Mouse (Mus musculus) gastrocnemius, postnatal 36 days (tissue): ENCODE data around the gene Slc25a26. TPM values are rescaled to one million over a fixed set of nuclear protein-coding genes. Genes with fewer than 3 reads are reported as not detected.
A peak's percentile ranks its signal among the peaks of the same experiment; 100 is the strongest.

Source experiments
- DNase-seq, 2 experiments: peaks; one replicate each; pipeline ENCODE4 v3.0.0; 2022
- intact Hi-C: fragments of 180-260 bp; cut with DNase I; formaldehyde crosslinking; loops from one replicate; pipeline ENCODE4 v1.15.1; 2025
- total RNA-seq, 2 experiments: library from RNA; stranded (reverse); gene quantifications; 2 replicates each; pipeline ENCODE4 v1.2.3; 2021

Gene Slc25a26
- total RNA-seq, 2 experiments from 2014 or later: 14.4 to 15.6 TPM

DNA sequence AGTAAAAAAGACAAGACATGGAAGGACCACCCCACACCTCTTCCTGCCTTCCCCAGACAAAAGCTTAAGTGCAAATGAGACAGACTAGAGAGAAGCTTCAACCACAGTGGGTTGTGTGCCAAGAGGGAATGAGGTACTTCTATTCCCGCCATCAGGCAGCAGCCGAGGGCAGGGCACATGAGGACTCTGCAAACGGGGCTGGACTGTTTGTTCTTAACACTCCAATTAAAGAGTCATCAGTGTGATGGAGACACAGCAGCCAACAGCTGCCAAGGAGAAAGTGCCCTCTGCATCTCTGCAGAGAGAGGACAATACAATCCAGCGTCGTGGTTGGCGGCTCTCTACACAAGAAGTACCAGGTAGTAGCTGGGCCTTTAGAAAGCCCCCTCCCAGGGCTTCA lies 128.7 kb downstream of the Slc25a26 start:
- intact Hi-C loops: loop anchor here (10.0 kb wide), 1 partner anchor 146 kb away; no protein-coding TSS in a partner anchor
- no peak for DNase-seq

DNA sequence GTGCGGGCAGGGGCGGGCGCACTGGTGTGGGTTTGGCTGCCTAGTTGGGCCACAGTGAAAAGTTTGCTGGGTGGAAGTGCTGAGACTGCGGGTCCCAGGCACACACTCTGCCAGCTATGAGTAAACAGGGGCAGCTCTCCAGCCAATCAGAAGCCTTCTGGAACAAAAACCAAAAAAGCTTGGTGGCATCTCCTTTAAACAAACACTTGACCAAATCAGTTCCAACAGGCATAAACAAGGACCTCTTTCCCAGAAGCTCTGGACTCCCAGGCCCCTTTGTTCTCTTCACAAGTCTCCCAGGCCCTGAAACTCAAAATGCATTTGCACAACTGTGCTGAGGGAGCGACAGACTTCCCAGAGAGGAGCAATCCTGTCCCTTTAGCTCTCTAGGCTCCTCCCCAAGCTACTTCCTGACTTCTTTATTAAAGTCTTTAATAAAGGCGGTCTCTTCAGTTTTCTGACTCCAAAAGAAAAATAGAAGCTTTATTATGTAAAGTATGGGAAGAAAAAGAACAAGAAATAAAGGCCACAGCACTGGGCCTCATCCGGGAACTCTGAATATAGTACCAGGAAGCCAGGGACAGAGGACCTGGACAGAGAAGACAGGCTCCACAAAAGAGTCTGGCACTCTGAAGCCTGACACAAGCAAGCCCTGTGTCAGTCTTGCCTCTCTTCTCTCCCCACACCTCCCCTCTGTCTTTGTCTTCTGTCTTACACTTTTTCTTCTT lies 131.1 kb downstream of the Slc25a26 start:
- intact Hi-C loops: no loop called here
- DNase-seq: no peak

DNA sequence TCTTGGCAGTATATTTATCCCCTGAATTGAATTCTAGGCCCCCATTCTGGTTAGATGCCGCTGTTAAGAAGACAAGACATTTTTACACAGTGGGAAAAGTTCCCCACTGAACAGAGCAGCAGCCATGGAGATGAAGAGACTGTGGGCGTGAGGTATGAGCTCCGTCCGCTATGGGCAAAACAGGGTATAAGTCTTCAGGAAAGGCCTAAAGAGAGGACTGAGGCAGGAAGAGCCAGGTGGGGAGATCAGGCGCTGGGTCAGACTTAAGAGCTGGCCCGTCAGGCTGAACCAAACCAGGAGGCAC lies 131.6 kb downstream of the Slc25a26 start:
- intact Hi-C loops: no loop called here
- DNase-seq: no peak

DNA sequence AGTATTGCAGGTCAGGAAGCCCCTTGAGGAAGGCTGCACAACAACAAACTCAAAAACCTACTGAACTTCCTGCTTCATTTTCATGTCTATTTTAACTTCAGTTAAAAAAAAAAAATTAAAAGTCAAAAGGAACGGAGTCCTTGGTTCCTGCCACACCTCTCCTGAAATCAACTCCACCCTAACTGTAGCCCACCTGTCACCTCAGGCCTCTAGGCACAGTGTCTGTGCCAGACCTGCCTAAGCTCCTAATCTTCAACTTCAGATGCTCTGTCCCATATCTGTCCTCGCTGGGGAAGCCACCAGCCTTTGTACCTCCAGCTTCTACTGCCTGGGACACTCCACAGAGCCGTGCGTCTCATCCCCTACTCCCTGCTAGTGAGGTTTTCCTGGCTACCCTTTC lies 134.1 kb downstream of the Slc25a26 start:
- no peak for DNase-seq

DNA sequence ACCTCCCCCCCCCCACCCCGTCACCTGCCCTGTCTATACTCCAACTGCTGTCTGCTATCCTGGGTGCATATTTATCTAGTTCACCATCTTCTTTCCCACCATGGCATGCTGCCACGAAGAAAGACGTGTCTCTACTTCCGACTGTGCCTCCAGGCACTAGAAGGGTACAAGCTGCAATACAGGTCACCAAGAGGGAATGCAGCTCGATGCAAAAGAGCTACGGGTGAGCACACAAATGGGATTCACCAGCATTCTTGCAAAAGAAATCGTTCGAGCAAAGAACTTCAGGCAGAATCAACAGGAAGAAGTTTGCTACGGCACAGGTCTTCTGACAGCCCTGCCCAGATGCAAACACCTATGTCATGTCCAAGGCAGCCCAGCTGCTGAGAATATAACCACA lies 134.6 kb downstream of the Slc25a26 start:
- DNase-seq: no peak
- intact Hi-C loops: no loop called here

More for the DNA sequence above, 134.1 kb downstream of the Slc25a26 start:
- intact Hi-C loops: no loop called here

DNA sequence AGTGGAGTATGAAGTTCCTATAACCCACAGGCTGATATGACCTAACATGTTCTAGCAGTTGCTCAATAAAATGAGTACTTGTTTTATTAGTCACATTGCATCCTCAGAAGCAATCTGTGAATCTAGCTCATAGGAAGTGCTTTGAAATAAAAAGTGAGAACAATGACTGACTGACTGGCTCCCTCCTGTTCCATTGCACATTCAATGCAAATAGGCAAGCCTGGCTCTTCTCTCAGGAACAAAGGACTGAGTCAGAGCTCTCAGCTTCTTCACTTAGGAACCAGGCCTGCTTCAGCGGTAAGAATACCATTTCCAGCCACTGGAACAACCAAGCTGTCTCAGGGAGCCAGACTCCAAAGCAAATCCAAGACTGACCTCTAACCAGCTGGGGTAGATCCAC lies 135.2 kb downstream of the Slc25a26 start:
- DNase-seq: no peak
- intact Hi-C loops: no loop called here

DNA sequence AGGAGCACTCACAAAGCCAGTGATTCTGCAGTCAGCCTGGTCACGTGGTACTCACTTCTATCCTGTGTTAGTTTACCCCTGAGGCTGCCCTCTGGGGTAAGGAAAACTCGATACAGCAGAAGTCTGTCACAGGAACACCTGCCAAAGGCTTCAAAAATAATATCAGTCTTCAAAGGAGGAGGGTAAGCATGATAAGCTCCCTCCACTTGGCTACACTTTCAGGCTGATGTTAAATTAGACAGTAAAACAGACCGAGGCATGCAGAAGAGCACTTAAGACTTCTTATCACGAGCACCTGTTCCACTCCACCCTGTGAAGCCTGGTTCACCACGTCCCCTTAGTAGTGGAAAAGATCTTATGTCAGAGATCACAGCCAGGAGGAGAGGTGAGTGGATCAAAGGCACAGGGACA lies 136.9 kb downstream of the Slc25a26 start:
- DNase-seq: no peak
- intact Hi-C loops: no loop called here

DNA sequence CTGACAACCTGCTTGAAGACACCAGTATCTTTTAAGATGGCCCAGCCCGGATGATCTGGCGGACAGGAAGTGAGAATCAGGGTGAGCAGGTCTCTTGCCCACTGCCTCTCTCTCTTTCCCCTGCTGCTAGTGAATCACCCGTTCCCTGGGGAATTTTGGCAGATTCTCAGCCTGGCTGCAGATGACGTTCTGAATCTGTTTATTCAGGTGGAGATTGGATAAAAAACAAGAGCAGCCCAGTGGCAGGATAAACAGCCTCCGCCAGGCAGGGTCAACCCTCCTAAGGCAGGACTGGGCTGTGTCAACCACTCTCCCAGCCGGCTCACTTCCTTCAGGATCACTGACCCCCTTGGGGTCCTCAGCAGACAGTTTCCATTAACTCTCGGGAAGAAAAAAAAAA lies 140.2 kb downstream of the Slc25a26 start:
- DNase-seq: no peak
- intact Hi-C loops: no loop called here

DNA sequence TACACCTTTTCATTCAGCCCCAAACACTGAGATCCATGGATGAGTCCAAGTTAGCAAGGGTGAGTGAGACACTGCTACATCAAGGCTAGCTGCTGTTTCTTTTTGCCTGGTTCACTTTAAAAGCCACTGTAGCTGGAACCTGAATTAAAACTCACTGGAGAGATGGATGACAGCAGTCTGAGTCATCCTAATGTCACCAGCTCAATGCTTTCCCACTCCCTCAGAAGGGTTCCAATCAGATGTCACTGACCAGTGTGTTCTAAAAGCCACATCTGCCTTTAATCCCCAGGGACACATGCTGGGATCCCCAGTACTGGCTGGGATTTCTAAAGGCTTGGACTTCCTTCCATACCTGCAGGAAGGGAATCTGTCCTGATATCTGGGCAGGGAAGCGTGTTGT lies 141.9 kb downstream of the Slc25a26 start:
- intact Hi-C loops: no loop called here
- no peak for DNase-seq

DNA sequence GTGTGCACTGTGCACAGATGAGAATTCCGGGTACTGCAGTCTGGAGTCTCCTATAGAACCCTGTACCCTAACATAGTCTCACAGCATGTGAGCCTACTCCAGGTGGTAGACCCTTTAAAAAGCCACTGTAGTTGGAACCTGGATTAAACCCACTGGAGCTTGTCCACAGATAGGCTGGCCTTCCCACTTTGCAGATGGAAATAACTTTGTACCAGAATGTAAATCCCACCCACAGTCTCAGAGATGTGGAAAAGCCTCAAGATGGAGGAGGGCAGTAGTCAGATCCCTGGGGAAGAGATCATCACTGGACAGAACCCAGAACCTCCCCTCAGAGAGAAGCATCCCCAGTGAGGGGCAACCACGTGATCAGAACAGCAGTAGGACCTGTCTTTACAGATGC lies 143.9 kb downstream of the Slc25a26 start:
- DNase-seq: no peak
- intact Hi-C loops: no loop called here

DNA sequence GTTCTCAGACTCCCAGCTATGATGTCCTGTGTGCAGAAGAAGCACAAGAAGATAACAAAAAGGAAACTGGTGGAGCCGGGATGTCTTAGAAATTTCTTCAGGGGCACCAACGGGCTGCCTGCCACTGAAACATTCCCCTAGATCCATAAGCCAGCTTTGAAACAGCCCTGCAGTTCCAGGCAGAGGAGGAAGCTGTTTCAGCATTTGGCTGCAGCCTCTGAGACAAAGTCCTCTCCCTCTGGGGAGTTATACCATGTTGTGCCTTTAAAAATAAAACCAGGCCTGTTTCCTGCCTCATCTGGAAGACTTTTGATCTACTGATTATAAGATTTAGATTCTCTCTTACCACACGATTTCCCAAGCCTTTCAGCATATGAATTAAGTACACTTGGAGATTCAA lies 144.5 kb downstream of the Slc25a26 start:
- intact Hi-C loops: no loop called here
- no peak for DNase-seq

DNA sequence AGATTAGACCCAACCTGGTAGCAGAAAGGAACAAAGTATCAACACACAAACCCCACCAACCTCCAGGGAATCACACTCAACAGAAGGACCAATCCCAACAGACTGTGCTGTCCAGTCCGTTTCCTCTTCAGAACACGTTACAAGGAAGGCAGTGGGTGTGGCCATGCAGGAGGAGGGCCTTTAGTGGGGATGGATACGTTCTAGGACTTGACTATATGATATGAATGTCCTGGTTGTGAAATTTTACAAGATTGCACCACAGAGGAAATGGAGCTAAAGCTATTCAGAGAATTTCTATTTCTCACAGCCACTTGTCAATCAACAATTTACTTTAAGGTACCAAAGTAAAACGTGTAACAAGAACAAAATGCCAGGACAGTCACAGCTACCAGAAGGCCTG lies 145.6 kb downstream of the Slc25a26 start:
- intact Hi-C loops: no loop called here
- DNase-seq: no peak

DNA sequence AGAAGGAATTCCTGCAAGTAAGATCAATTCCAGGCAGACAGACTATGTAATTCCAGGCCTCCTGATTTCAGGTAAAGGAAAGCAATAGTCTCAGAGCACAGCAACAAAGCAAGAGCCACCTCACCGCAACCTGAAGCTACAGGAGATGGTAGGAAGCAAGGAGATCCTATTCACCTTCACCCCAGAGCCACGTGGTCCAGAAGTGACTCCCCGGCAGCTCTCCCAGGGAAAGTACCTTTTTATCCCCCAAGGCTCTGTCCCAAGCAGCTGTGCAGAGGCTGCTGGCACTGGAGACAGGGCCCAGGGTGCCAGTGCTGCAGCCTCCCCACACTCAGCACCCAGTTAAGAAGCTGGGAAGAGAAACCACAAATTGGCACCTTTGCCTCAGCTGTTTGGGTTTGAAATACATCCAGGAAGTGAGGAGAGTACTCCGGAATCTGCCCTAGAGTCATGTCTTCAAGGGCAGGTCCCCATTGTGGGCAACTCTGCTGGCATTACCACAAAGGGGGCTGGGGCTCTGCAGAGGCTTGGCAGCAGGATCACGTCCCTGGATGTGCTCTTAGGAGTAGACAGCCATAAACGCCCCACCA lies 146.2 kb downstream of the Slc25a26 start:
- intact Hi-C loops: no loop called here
- no peak for DNase-seq

DNA sequence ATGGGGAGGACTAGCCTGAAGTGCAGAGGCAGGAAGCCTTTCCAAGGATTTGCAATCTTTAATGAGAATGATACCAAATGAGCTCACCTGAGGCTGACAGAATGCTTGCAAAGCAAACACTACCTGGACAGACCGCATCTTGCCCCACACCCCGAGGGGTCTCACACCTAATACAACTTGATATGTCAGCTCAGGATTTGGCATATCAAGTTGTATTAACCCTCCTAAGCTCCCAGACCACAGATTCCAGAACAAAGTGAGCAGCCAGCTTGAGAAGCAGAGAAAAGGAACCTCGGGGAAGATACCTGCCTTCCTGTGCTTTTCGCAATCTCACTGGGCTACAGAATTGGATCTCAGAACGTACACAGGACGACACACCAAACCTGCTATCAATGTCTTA lies 146.8 kb downstream of the Slc25a26 start:
- no peak for DNase-seq
- intact Hi-C loops: no loop called here

DNA sequence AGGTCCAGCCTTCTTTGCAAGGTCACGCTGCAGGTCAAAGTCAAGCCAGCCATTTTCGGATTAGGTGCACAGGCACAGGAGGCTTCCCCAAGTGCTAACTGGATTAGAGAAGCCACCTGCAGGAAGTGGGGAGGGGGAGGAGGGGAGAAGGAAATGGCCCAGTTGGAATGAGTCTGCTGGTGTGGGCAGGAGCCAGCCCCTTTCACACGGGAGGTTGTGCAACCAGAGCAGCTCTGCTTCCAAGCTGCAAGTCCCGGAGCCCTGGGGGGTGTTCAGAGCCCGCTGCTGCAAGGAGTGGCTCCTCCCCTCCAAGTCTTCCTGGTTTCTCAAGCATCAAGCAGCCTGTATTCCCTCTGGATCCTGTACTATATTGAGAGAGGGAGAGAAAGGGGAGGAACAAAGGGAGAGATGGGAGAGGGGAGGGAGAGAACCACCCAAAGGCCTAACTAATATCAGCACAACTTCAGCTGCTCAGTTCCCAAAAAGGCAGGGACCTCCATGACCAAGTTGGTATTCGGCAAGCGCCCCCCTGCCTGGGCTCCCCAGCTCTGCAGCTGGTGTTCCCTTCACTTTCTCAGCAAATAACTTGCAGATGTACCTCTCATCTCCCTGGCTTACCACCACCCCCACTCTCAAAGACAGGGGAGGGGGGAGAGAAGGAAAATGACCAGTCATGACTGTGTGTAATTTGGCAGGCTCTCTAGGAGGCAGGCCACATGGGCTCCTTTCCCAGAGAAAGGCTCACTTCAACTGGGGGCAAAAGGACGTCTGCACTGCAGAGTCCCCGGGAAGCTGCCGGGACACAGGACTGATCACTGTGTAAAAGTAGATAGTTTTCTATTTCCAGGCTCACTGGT lies 147.7 kb downstream of the Slc25a26 start:
- DNase-seq: peak; percentile 70 to 73
- intact Hi-C loops: no loop called here

DNA sequence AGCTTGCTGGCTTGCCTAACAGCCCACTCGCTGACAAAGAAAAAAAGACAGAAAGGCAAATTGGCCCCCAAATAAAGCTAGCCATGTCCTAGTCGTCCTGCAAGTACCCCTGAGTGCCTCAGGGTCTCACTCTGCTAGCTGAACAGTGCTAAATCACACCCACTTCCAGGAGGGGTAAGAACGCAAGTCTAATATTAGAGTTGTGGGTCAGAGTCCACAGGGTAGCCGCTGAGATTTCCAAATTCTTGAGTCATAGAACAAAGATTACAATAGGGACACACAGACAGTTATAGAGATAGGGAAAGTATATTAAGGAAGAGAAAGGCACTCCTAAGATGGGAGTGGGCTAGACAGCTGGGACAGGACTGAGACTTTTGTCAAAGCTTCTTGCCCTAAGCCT lies 148.4 kb downstream of the Slc25a26 start:
- no peak for DNase-seq
- intact Hi-C loops: no loop called here

DNA sequence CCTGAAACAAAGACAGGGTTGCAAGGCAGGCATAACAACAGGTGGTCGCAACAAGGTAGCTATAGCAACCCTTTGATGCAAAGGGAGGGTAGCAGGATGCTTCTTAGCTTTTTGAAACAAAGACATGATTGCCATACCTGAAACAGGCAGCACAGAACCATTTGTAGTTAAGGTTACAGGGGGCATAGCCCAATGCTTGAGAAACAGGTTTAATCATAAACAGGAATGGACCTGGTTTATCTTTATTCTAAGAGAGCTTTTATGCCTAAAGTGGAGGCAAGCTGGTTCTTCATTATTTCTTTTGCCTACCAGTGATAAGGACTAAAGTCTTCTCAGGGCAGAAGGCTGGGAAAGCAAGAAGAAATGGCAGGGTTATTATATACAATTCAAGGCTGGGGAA lies 149.5 kb downstream of the Slc25a26 start:
- DNase-seq: no peak
- intact Hi-C loops: no loop called here

DNA sequence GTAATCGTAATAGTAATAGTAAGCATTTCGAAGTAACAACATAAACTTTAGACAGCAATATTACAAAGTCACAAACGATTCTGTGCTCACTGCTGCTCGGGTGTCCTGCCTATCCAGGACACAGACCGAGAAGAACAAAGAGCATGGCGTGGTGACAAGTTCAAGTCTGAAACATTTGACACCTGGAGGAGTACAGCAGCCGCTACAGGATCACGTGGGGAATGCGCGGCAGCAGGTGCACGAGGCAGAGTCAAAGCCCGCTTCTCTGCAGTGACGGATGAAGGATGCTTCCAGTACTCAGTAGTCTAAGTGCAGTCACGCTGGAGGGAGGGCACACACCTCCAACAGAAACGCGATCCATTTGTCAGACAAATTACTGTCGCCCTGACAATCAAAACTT lies 151.4 kb downstream of the Slc25a26 start:
- intact Hi-C loops: no loop called here
- DNase-seq: no peak

DNA sequence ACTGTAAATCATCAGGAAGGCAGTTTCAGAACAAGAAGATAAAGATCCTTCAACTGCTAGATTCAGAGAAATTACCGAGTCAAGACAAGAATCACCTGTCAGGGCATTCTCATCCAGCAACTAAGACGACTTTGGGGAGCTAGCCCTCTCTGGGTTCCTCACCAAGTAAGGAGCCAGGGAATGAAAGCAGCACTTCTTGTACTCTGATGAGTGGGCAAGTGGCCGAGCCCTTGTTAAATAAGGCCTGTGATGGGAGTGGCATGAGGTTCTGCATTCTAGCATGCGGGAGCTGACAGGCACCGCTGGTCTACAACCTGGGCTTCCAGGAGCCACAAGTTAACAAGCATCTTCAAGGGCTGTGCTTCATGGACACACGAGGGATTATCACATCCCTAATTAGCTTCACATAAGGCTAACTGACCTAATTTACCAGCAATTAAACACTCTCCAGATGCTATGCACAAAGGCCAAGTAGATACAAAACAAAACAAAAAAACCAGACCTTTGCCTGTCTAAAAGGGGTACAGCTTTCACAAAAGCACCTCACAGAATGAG lies 152.6 kb downstream of the Slc25a26 start:
- intact Hi-C loops: no loop called here
- DNase-seq: no peak

DNA sequence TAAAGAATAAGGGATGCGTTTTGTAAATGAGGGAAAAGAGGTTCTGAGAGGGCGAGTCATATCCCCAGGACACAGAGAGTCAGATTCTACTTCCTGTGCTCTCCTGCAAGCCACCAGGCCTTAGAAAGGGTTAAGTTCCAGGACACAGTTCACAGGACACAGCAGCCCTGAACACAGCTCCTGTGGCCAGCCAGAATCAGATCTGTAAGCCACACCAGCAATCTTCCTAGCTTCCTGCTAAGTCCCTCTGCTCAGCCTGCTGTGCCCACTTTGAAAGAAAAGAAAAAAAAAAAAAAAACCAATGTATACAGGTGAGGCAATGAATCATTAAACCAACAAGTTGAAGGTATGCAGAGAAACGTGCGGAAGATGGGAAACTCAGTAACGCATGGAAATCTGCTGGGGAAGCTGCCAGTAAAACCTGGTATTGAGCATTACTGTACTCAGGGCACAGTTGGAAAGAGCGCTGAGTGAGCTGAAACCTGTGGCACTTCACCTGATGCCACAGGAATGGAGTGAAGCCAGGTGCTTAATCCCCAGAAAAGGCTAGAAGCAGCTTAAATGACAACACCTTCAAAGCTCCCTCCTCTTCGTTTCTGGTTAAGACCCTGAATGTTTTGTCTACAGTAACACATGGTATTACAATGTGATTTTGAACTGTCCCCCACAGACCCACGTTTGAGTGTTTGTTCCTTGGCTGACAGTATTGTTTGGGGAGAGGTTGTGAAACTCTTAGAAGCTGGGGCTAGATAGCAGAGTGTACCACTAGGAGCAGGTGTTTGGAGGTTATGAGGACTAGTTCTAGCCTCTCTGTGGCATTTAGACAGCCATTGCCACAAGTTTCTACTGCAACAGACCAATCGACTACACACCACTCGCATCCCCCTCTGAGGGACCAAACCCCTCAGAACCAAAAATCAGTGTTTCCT lies 153.5 kb downstream of the Slc25a26 start:
- intact Hi-C loops: no loop called here
- no peak for DNase-seq
